Mouse (Mus musculus) liver, embryonic 13.5 days (tissue): Measurements from ENCODE around the gene Il33. TPM values are rescaled to one million over a fixed set of nuclear protein-coding genes. Genes with fewer than 3 reads are reported as not detected.
"Not testable (repeated sequence)": the region's sequence is repeated elsewhere in the genome, so short reads cannot be mapped to it uniquely, and the experiment has no call there.

ENCODE experiments used
- ATAC-seq: fragments of 200-750 bp; cut with Nextera tagmentation; 2 replicates; pipeline ENCODE4 v1.8.0; 2017; ENCODE audit warnings: low read depth, mild to moderate bottlenecking, moderate number of reproducible peaks, moderate library complexity
- DNase-seq: peaks from one replicate; pipeline ENCODE4 v3.0.0; 2022
- H3K27ac ChIP-seq: fragments of 300-500 bp; sonication (generic); 2 replicates; pipeline ENCODE4 v1.5.1; 2015; ENCODE audit warnings: moderate library complexity, mild to moderate bottlenecking, inconsistent platforms
- H3K27me3 ChIP-seq: fragments of 300-500 bp; sonication (generic); 2 replicates; pipeline ENCODE4 v1.6.1; 2015; ENCODE audit warnings: mild to moderate bottlenecking, inconsistent platforms
- H3K36me3 ChIP-seq: fragments of 300-500 bp; sonication (generic); 2 replicates; pipeline ENCODE4 v1.6.1; 2015; ENCODE audit warnings: mild to moderate bottlenecking, inconsistent platforms
- H3K4me1 ChIP-seq: fragments of 300-500 bp; sonication (generic); replicated peaks from 2 replicates; pipeline ENCODE4 v1.6.1; 2015; ENCODE audit warnings: inconsistent platforms
- H3K4me2 ChIP-seq: fragments of 300-500 bp; sonication (generic); 2 replicates; pipeline ENCODE4 v1.6.1; 2015; ENCODE audit warnings: inconsistent platforms, mild to moderate bottlenecking, moderate library complexity
- H3K4me3 ChIP-seq: fragments of 300-500 bp; sonication (generic); replicated peaks from 2 replicates; pipeline ENCODE4 v1.5.1; 2015; ENCODE audit warnings: mild to moderate bottlenecking, inconsistent platforms
- H3K9ac ChIP-seq: fragments of 300-500 bp; sonication (generic); 2 replicates; pipeline ENCODE4 v1.6.1; 2015; ENCODE audit warnings: mild to moderate bottlenecking, inconsistent platforms
- H3K9me3 ChIP-seq: fragments of 300-500 bp; sonication (generic); replicated peaks from 2 replicates; pipeline ENCODE4 v1.6.1; 2016; ENCODE audit warnings: inconsistent platforms
- WGBS: fragments of 180-500 bp; shearing (Covaris S2); methylation state at CpG from one replicate; pipeline ENCODE4 v1.1.7; 2015; ENCODE audit not compliant: insufficient replicate concordance; 5-methylcytosine and 5-hydroxymethylcytosine counted together
- polyA plus RNA-seq: library from polyadenylated mRNA; unstranded; fragments of >200 nt; fragmentation: Nextera tagmentation; extraction: Ambion mirVana; gene quantifications from 2 replicates; pipeline ENCODE4 v1.2.1, GENCODE M21; 2015

Il33 gene
- polyA plus RNA-seq, 1 experiment from 2014 or later: 0.93 TPM

DNA sequence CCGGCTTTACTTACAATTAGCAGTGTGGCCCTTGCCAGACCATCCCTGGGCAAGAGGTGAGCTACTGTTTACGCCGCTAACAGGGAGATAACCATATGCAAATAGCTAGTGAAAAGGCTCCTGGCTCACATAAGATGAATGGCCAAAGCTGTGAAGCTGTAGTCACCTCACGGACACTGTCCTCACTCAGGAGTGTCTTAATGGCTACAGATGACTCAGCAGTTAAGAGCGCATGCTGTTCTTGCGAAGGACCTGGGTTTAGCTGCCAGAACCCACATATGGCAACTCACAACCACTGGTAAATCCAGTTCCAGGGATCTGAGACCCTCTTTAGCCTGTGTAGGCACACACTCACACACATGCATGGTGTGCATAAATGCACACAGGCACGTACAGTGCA lies 16.3 kb downstream of the Il33 start:
- Histone ChIP-seq H3K4me1 (peaks cover 9% of the 10 kb centered on the region; the same call in 1 of the 2 replicates), H3K27ac (no peak overlapping the region), H3K27me3 (no peaks in the 10 kb centered on the region), H3K36me3 (no peaks in the 10 kb centered on the region), H3K9ac (no peak overlapping the region), H3K4me3 (no peak overlapping the region), H3K4me2 (no peak overlapping the region), H3K9me3 (no peaks in the 10 kb centered on the region)
- no peak for DNase-seq
- 58% methylated on average over 7 of the region's 7 CpGs for WGBS
- ATAC-seq: no peak

DNA sequence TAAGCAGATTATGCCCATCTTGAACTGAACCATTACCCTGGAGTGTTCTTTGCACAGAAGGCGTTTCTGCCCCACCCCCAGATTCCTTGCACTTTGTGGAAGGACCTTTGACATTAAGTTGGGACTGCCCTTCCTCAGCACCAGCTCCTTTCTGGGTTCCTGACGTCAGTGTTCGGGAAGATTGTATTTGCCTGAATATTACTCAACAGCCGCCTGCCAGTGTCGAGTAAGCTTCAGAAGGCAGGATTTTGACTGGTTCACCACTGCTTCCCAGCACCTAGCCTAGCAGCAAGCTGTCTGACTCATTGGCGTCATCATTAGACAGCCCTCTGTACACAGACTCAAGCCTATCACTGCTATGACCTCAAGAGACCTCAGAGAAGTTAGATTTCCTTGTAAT lies 17.4 kb downstream of the Il33 start:
- DNase-seq: no peak
- ATAC-seq: no peak
- Histone ChIP-seq H3K4me2 (no peak overlapping the region), H3K36me3 (no peaks in the 10 kb centered on the region), H3K27me3 (no peaks in the 10 kb centered on the region), H3K9me3 (no peaks in the 10 kb centered on the region), H3K27ac (no peak overlapping the region), H3K4me1 (peaks cover 9% of the 10 kb centered on the region; the same call in 1 of the 2 replicates), H3K4me3 (no peak overlapping the region), H3K9ac (no peak overlapping the region)
- WGBS: 66% methylated on average over 6 of the region's 6 CpGs

DNA sequence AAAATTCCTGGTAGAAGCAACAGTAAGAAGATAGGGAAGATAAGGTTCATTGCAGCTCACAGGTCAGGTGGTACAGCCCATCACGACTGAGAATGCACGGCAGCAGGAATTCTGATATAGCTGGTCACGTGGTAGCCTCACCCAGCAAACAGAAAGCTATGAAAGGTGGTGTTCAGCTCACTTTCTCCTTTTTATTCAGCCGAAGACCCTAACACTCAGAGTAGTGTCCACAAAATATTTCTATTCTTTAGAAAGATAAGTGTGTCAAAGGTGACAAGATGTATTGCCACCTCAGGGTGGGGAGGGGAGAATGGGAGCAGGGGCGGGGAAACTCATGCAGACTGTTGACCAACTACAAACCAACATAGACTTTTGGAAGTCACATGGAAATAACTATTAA lies 19.5 kb downstream of the Il33 start:
- no peaks in the 10 kb centered on the region for H3K27me3 ChIP-seq
- no peaks in the 10 kb centered on the region for H3K36me3 ChIP-seq
- no peak overlapping the region for H3K9ac ChIP-seq
- DNase-seq: no peak
- no peaks in the 10 kb centered on the region for H3K9me3 ChIP-seq
- H3K27ac ChIP-seq: no peak overlapping the region
- 64% methylated on average over 5 of the region's 5 CpGs for WGBS
- H3K4me2 ChIP-seq: no peak overlapping the region
- no peak overlapping the region for H3K4me3 ChIP-seq
- ATAC-seq: no peak
- peaks cover 13% of the 10 kb centered on the region; the same call in 1 of the 2 replicates for H3K4me1 ChIP-seq

DNA sequence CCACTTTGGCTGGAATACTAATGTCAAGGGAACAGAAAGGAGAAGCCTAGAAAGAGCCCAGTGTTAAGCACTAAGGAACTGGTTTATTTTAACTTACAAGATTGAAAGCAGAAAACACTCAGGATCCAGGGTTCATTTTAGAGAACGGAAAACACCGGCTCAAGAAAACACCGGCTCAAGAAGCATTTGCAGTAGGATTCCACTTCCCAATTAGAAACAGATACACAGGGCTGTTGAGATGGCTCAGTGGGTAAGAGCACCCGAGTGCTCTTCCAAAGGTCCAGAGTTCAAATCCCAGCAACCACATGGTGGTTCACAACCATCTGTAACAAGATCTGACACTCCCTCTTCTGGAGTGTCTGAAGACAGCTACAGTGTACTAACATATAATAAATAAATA lies 20.0 kb downstream of the Il33 start:
- not testable (repeated sequence) for H3K4me2 ChIP-seq, H3K36me3 ChIP-seq, H3K4me3 ChIP-seq, H3K27me3 ChIP-seq, ATAC-seq, DNase-seq, H3K9ac ChIP-seq, H3K9me3 ChIP-seq, H3K27ac ChIP-seq
- peaks cover 13% of the 10 kb centered on the region; the same call in 1 of the 2 replicates for H3K4me1 ChIP-seq
- 68% methylated on average over 4 of the region's 4 CpGs for WGBS

DNA sequence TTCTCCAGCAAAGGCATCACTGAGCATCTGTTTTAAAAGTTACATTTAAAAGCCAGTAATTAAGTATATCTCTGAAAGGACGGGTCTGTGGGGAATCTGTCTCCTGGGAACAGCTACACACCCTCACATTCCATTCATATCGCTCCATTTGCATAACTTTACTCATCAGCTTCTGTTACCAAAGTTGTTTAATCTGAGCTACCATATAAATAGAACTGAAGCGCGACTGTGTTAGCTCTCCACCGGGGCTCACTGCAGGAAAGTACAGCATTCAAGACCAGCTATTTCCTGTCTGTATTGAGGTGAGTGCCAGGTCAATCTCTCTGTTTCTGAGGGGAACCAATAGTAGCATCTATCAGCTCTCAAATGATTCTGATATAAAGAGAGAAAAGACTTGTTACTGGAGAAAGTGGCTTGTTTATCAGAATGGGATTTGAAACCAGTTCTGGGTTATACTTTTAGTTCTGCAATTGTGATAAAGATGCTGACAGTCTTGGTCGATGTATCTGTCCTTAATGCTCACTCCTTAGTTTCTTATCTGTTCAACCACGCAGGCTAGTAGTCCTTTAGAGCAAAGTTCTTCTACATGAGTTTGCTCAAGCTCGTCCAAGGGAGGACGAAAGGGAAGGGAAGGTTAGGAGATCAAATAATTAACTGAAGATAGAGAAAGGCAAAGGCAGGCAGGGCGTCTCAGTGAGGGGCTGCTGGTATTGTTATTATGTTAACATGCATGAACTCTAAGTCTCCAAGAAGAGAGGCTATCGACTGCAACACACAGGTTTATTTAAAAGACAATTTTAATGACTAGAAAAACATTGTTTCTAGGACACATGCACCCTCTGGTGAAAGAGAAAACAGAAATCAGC lies 20.9 kb downstream of the Il33 start:
- Histone ChIP-seq H3K4me2 (no peak overlapping the region), H3K27me3 (no peaks in the 10 kb centered on the region), H3K4me3 (no peak overlapping the region), H3K9ac (no peak overlapping the region), H3K27ac (no peak overlapping the region), H3K9me3 (no peaks in the 10 kb centered on the region), H3K4me1 (peaks cover 10% of the 10 kb centered on the region; the same call in 1 of the 2 replicates), H3K36me3 (no peaks in the 10 kb centered on the region)
- WGBS: 14% methylated on average over 11 of the region's 11 CpGs
- ATAC-seq (no peak), DNase-seq (no peak)

DNA sequence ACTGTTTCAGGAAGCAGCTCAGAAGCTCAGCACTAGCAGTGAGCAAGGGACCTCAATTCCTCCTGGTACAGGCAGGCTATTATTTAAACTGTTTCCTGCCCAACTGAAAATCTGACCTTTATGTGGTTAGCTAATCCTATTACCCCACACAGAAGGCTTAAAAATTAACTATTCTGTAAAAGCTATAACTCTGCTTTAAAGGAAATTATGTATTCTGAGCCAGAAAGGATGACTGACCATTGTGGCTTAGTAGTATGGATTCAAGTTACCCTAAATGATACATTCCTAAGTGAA lies 21.5 kb downstream of the Il33 start:
- H3K9me3 ChIP-seq: no peaks in the 10 kb centered on the region
- no peak for ATAC-seq
- no peak overlapping the region for H3K4me2 ChIP-seq
- no peak overlapping the region for H3K9ac ChIP-seq
- H3K36me3 ChIP-seq: no peaks in the 10 kb centered on the region
- DNase-seq: no peak
- no peaks in the 10 kb centered on the region for H3K27me3 ChIP-seq
- H3K4me1 ChIP-seq: peaks cover 10% of the 10 kb centered on the region; the same call in 1 of the 2 replicates
- no peak overlapping the region for H3K27ac ChIP-seq
- no peak overlapping the region for H3K4me3 ChIP-seq

DNA sequence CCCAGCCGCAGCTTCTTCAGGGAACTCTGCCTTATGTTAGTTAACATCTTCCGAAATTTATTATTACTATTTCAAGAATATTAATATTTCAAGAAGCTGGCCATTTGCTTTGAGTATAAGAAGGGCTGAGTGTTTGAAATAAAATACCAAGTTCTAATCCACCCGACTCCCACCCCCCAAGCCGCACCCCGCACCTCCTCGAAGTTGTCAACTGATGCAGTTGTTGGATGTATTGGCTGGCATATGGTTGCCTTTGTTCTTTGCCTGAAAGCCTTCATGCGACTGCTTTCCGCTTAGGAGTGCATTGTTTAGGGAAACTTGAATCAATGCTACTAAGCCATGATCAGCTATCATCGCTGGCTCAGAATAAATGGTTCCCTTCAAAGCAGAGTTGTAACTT lies 22.1 kb downstream of the Il33 start:
- 73% methylated on average over 9 of the region's 9 CpGs for WGBS
- DNase-seq (no peak), ATAC-seq (no peak)

DNA sequence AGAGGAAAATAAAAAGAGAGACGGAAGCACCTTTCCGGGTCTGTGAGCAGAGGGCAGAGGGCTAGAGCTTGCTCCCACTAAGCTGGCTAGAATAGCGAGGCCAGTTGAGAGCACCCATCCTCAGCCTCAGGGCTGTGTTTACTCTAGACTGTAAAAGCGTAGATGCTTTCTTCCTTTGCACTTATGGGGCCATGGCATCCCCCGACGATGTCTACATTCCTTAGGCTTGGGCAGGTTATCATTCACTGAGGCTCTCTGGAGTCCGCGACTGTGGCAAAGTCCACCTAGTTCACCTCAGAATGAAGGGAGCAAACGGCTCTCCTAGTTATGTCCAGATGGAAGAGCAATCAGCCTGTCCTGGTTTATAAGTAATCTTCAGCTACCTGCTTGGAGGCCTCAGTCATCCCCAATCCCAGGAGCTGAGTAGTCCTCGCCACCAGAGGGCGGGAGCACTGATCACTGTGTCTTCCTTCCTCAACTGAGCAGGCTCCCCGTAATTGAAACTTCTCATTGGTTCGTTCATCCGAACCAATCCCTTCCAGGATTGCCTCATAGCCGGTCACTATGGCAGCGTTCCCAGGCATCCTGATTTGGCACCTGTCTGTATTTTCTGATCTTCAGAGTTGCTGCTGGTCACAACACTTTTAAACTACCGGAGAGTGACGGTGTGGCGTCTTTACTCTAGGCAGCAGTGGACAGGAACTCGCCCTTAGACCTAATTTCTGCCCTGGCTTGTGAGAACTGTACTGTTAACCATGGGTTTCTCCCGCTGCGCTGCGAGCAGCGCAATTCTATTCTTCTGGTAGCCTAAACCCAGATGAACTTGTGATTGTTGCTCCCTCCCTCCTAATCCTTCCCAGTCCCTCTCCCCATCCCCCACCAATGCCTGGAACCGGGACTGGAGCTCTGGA lies 23.2 kb downstream of the Il33 start:
- no peaks in the 10 kb centered on the region for H3K36me3 ChIP-seq
- no peak overlapping the region for H3K27ac ChIP-seq
- H3K4me1 ChIP-seq: peaks cover 10% of the 10 kb centered on the region; the same call in 1 of the 2 replicates
- H3K4me3 ChIP-seq: peak overlapping the region; percentile 42
- no peaks in the 10 kb centered on the region for H3K9me3 ChIP-seq
- no peaks in the 10 kb centered on the region for H3K27me3 ChIP-seq
- WGBS: 21% methylated on average over 25 of the region's 25 CpGs
- no peak overlapping the region for H3K9ac ChIP-seq
- H3K4me2 ChIP-seq: peak overlapping the region; percentile 64
- ATAC-seq: peak; percentile 54
- peak; percentile 18 for DNase-seq

More for the DNA sequence above, 22.1 kb downstream of the Il33 start:
- no peak overlapping the region for H3K4me2 ChIP-seq
- no peaks in the 10 kb centered on the region for H3K9me3 ChIP-seq
- no peaks in the 10 kb centered on the region for H3K27me3 ChIP-seq
- no peak overlapping the region for H3K4me3 ChIP-seq
- H3K27ac ChIP-seq: no peak overlapping the region
- peaks cover 10% of the 10 kb centered on the region; the same call in 1 of the 2 replicates for H3K4me1 ChIP-seq
- H3K9ac ChIP-seq: no peak overlapping the region
- no peaks in the 10 kb centered on the region for H3K36me3 ChIP-seq

DNA sequence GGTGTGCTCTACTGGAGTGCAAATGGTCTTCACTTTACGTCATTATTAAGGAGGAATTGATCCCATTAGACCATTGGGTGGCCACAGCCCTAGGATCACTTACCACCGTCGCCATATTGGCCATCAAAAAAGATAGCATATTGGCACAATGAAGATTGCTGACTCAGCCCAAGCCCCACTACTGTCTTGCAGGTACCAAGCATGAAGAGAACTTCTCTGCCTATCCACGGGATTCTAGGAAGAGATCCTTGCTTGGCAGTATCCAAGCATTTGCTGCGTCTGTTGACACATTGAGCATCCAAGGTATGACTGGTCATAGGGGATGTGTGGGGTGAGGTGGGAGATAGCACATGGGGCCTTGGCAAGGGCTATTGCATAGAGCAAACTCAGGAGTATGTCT lies 27.6 kb downstream of the Il33 start:
- Histone ChIP-seq H3K9ac (no peak overlapping the region), H3K36me3 (no peaks in the 10 kb centered on the region), H3K9me3 (no peaks in the 10 kb centered on the region), H3K4me2 (no peak overlapping the region), H3K27me3 (no peaks in the 10 kb centered on the region), H3K27ac (no peak overlapping the region), H3K4me3 (no peak overlapping the region), H3K4me1 (peaks cover 9% of the 10 kb centered on the region)
- ATAC-seq (no peak), DNase-seq (no peak)
- WGBS: 63% methylated on average over 5 of the region's 5 CpGs

DNA sequence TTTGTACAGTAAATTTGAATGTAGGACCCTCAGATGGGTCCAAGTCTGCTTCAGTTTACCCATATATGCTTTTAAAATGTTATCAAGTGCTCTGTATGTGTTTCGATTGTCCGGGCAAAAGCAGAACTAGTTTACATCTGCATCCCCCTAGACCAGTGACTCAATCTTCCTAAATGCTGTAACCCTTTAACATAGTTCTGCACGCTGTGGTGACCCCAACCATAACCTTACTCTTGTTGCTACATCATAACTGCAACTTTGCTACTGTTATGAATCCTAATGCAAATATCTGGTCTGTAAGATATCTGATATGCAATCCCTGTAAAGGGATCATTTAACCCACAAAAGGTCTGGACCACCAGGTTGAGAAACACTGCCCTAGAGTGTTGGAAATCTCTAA lies 28.9 kb downstream of the Il33 start:
- no peaks in the 10 kb centered on the region for H3K9me3 ChIP-seq
- no peak overlapping the region for H3K27ac ChIP-seq
- DNase-seq (no peak), ATAC-seq (no peak)
- no peak overlapping the region for H3K4me3 ChIP-seq
- peaks cover 5% of the 10 kb centered on the region for H3K4me1 ChIP-seq
- no peak overlapping the region for H3K9ac ChIP-seq
- 52% methylated on average over 3 of the region's 3 CpGs for WGBS
- no peak overlapping the region for H3K4me2 ChIP-seq
- H3K36me3 ChIP-seq: no peaks in the 10 kb centered on the region
- no peaks in the 10 kb centered on the region for H3K27me3 ChIP-seq

DNA sequence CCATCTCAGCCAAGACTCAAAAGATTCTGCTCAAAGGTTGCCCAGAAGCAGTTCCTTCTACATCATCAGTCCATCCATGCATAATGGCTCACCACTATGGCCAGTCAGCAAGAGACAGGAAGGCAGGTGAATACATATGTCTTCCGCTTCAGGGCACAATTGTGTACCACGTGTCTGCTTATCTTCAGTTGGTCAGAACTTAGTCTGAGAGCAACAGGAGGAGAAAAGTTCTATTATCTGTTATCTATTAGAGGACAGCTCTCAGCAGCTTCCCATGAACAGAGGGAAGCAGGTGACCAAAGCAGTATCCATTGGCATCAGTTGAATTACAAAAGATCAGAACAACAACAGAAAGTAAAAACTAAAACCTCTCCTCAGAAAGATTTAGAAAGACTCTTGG lies 30.5 kb downstream of the Il33 start:
- Histone ChIP-seq H3K4me3 (no peak overlapping the region), H3K27ac (no peak overlapping the region), H3K36me3 (no peaks in the 10 kb centered on the region), H3K9me3 (no peaks in the 10 kb centered on the region), H3K4me2 (no peak overlapping the region), H3K27me3 (no peaks in the 10 kb centered on the region), H3K4me1 (peaks cover 5% of the 10 kb centered on the region; the same call in 1 of the 2 replicates), H3K9ac (no peak overlapping the region)
- ATAC-seq (no peak), DNase-seq (no peak)
- WGBS: 25% methylated on average over 2 of the region's 2 CpGs
